27 mouse cellular contexts compared by ENCODE assay signal in genomic region chr11:5565596-5565995, GRCm38 (mm10). TPM values are rescaled to one million over a fixed set of nuclear protein-coding genes. Genes with fewer than 3 reads are reported as not detected.
DNase-seq lines count a peak whose midpoint lies in the region; ATAC-seq and TF ChIP-seq lines count a peak whose summit lies in the region.
"Had no signal": no experiment of that assay in that cellular context is flagged by ENCODE, and none has a peak within 500 bp of the region (broad histone marks: within the 10 kb centered on the region; RNA-seq: fewer than 3 reads in every experiment).

No protein-coding gene starts in this region.

- no peak overlapping the region for H3K9ac ChIP-seq in hindbrain, embryonic 12.5 days
- H3K9ac ChIP-seq: embryonic facial prominence, embryonic 12.5 days; forebrain, embryonic 13.5 days; forebrain, postnatal 0 days; heart, embryonic 15.5 days; hindbrain, embryonic 14.5 days had no signal

- no peaks in the 10 kb centered on the region for H3K36me3 ChIP-seq in hindbrain, embryonic 12.5 days
- H3K36me3 ChIP-seq: embryonic facial prominence, embryonic 12.5 days; heart, embryonic 15.5 days had no signal

- H3K4me1 ChIP-seq in embryonic fibroblast, embryonic 13.5 days (ENCODE audit: control insufficient read depth, insufficient read depth, low read length), result peaks cover 4% of the 10 kb centered on the region; the same call in 1 of the 2 replicates
- peaks cover 4% of the 10 kb centered on the region; the same call in 1 of the 2 replicates for H3K4me1 ChIP-seq in hindbrain, embryonic 12.5 days
- H3K4me1 ChIP-seq: embryonic facial prominence, embryonic 12.5 days; heart, embryonic 15.5 days had no signal

- DNase-seq in 416B (ENCODE audit: low read depth), result peak; percentile 81
- DNase-seq in Muller cell, postnatal 12 days (ENCODE audit: inconsistent ontology term), result peak; percentile 11
- no peak for DNase-seq in gastrocnemius, adult 18-20 months (ENCODE audit: low spot score)
- DNase-seq in thymus, postnatal 36 days, result no peak
- no peak for DNase-seq in gastrocnemius, postnatal 14 days
- DNase-seq: adrenal gland, postnatal 14 days; cerebellum, adult 2 months; cerebellum, postnatal 10 days; embryo, embryonic 11 days; forebrain, postnatal 0 days; gastrocnemius, adult 2 months; gastrocnemius, postnatal 36 days; heart, adult 2 months; heart, postnatal 14 days; kidney, adult 2 months had no signal

- H3K27ac ChIP-seq in embryonic fibroblast, embryonic 13.5 days (ENCODE audit: insufficient read depth, low read length), result peak overlapping the region; percentile 51; the same call in 1 of the 2 replicates
- H3K27ac ChIP-seq in hindbrain, embryonic 12.5 days, result no peak overlapping the region
- H3K27ac ChIP-seq: embryonic facial prominence, embryonic 12.5 days; forebrain, embryonic 13.5 days; gastrocnemius, adult 2 months; heart, adult 2 months; heart, embryonic 15.5 days; hindbrain, embryonic 14.5 days had no signal

- intact Hi-C loops in gastrocnemius, postnatal 14 days (cut with DNase I; ENCODE audit: low total_unique reads), result loop anchor here (10.0 kb wide), 1 partner anchor 59 kb away; no protein-coding TSS in a partner anchor

- no peak for TF ChIP-seq POLR2A in embryonic fibroblast, embryonic 13.5 days (IDR thresholded peaks at IDR 0.05; ENCODE audit: low read depth, low read length)

- TF ChIP-seq CTCF in embryonic fibroblast, embryonic 13.5 days (IDR thresholded peaks at IDR 0.05; ENCODE audit: borderline replicate concordance, insufficient read depth, low read length), result no peak

- 84% methylated on average over 3 of the region's 3 CpGs for WGBS in hindbrain, embryonic 12.5 days

- ATAC-seq in hindbrain, embryonic 12.5 days (ENCODE audit: low FRiP score), result no peak
- ATAC-seq: CD4-positive, CD25-positive, alpha-beta regulatory T cell, adult 4 months; forebrain, embryonic 13.5 days; forebrain, postnatal 0 days; intestine, embryonic 16.5 days had no signal

- H3K4me2 ChIP-seq in hindbrain, embryonic 12.5 days (replicated peaks), result no peak overlapping the region
- H3K4me2 ChIP-seq: embryonic facial prominence, embryonic 12.5 days; forebrain, embryonic 13.5 days; heart, embryonic 11.5 days; heart, embryonic 15.5 days; hindbrain, embryonic 14.5 days had no signal

- H3K27me3 ChIP-seq in hindbrain, embryonic 12.5 days, result no peaks in the 10 kb centered on the region
- H3K27me3 ChIP-seq: embryonic facial prominence, embryonic 12.5 days; forebrain, embryonic 13.5 days; heart, embryonic 15.5 days had no signal

- H3K9me3 ChIP-seq in hindbrain, embryonic 12.5 days (replicated peaks), result no peaks in the 10 kb centered on the region; the same call in 1 of the 2 replicates
- H3K9me3 ChIP-seq: embryonic facial prominence, embryonic 12.5 days; forebrain, embryonic 13.5 days; heart, embryonic 15.5 days had no signal

- no peak overlapping the region for H3K4me3 ChIP-seq in embryonic fibroblast, embryonic 13.5 days (ENCODE audit: insufficient read depth, low read length)
- H3K4me3 ChIP-seq in hindbrain, embryonic 12.5 days, result no peak overlapping the region
- H3K4me3 ChIP-seq: embryonic facial prominence, embryonic 12.5 days; forebrain, embryonic 13.5 days; gastrocnemius, adult 2 months; heart, adult 2 months; heart, embryonic 15.5 days had no signal

RNA-seq across cellular contexts. Expression of gene Ankrd36, which starts 3.9 kb away (rescaled TPM):
- polyA plus RNA-seq in embryonic fibroblast, embryonic 13.5 days (2011; ENCODE audit: insufficient read length, low read depth, missing spikeins), result not detected in 2 replicates
- total RNA-seq in gastrocnemius, adult 18-20 months (2021), result not detected
- polyA plus RNA-seq in hindbrain, embryonic 12.5 days (2016; fragmentation: Nextera tagmentation; extraction: Ambion mirVana), result 0.15 TPM in 1 of 2 replicates, not detected in the other
- not detected for total RNA-seq in gastrocnemius, postnatal 14 days (2021)
- total RNA-seq: adrenal gland, adult 18-20 months; adrenal gland, postnatal 14 days; common myeloid progenitor, adult 5-6 weeks; gastrocnemius, adult 2 months; gastrocnemius, postnatal 36 days; heart, adult 2 months; heart, postnatal 14 days; hematopoietic stem cell, adult 5-6 weeks had no signal
- polyA plus RNA-seq: CD4-positive, CD25-positive, alpha-beta regulatory T cell, adult 4 months; cerebellum, adult 2 months; forebrain, embryonic 13.5 days; forebrain, postnatal 0 days; heart, embryonic 15.5 days; hindbrain, embryonic 14.5 days; intestine, embryonic 16.5 days had no signal

RNA-seq across cellular contexts. Expression of gene Ccdc117, which starts 23.6 kb away (rescaled TPM):
- 6.5 and 10.4 TPM in 2 replicates for polyA plus RNA-seq in embryonic fibroblast, embryonic 13.5 days (2011; ENCODE audit: insufficient read length, low read depth, missing spikeins)
- total RNA-seq in gastrocnemius, adult 18-20 months (2021), result 10 to 100 TPM; 22.0 to 24.7 TPM
- 23.1 and 25.3 TPM in 2 replicates for polyA plus RNA-seq in hindbrain, embryonic 12.5 days (2016; fragmentation: Nextera tagmentation; extraction: Ambion mirVana)
- 10 to 100 TPM; 11.0 to 11.1 TPM for total RNA-seq in gastrocnemius, postnatal 14 days (2021)

RNA-seq across cellular contexts. Expression of gene Xbp1, which starts 45.1 kb away (rescaled TPM):
- 108 and 121 TPM in 2 replicates for polyA plus RNA-seq in embryonic fibroblast, embryonic 13.5 days (2011; ENCODE audit: insufficient read length, low read depth, missing spikeins)
- 10 to 100 TPM; 64.1 to 66.8 TPM for total RNA-seq in gastrocnemius, adult 18-20 months (2021)
- polyA plus RNA-seq in hindbrain, embryonic 12.5 days (2016; fragmentation: Nextera tagmentation; extraction: Ambion mirVana), result 135 and 146 TPM in 2 replicates
- 10 to 100 TPM; 42.7 to 47.5 TPM for total RNA-seq in gastrocnemius, postnatal 14 days (2021)

Comparison
In these comparisons a context has a peak if more than half of its experiments do, and no peak if none do; other contexts are left out.
1. DNase-seq: peak in 416B (single experiment) and Muller cell, postnatal 12 days (single experiment); none in gastrocnemius, adult 18-20 months (single experiment), thymus, postnatal 36 days (0 of 2) and gastrocnemius, postnatal 14 days (single experiment).